Mouse (Mus musculus): ENCODE measurements at regions not wholly inside any gene's neighbourhood (a gene's known extent, or its start where the extent isn't known, plus 50 kb on each side); places are given as distances from the start of the nearest gene placed in this dataset.

DNA sequence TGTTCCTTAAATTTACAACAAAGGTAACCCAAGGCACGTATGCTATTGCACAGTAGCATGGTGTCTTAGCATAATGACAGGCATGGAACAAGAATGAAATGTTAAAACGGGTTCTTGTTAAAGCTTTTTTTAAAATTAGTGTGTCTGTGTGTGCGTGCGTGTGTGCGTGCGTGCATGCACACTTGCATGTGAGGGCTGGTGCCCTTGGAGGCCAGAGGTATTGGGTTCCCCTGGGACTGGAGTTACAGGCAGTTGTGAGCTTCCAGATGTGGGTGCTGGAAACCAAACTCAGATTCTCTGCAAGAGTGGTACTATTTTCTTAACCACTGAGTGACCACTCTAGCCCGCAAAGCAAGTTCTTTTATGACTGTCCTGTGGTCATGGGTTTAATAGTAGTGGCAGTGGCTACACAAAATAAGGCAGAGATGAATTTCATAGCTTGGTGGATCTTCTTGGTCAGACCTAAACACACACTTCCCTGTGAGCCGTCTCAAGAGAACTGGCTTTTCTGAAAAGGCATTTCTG, 59.3 kb upstream of the Dgkg start:
- no peaks in the 10 kb centered on the region for H3K9me3 ChIP-seq
- H3K27ac ChIP-seq, result no peak overlapping the region
- H3K36me3 ChIP-seq (replicated peaks), result no peaks in the 10 kb centered on the region
- WGBS, result 93% methylated on average over 8 of the region's 8 CpGs
- no peak overlapping the region for H3K4me2 ChIP-seq
- peaks cover 6% of the 10 kb centered on the region; the same call in 1 of the 2 replicates for H3K4me1 ChIP-seq
- no peak overlapping the region for H3K9ac ChIP-seq
- H3K4me3 ChIP-seq (replicated peaks), result no peak overlapping the region
- no peaks in the 10 kb centered on the region; the same call in 1 of the 2 replicates for H3K27me3 ChIP-seq
- ATAC-seq (ENCODE audit: low FRiP score), result no peak

- H3K9me3 ChIP-seq, result no peaks in the 10 kb centered on the region
- H3K27ac ChIP-seq, result no peak overlapping the region
- H3K36me3 ChIP-seq (replicated peaks), result no peaks in the 10 kb centered on the region
- H3K4me1 ChIP-seq, result no peaks in the 10 kb centered on the region; the same call in 1 of the 2 replicates
- H3K4me2 ChIP-seq, result no peak overlapping the region
- H3K9ac ChIP-seq, result no peak overlapping the region
- no peak overlapping the region for H3K4me3 ChIP-seq (replicated peaks)
- H3K27me3 ChIP-seq, result no peaks in the 10 kb centered on the region
- no peak for ATAC-seq (ENCODE audit: low FRiP score)
- 94% methylated on average over 2 of the region's 2 CpGs for WGBS
Observed at GRCm38 (mm10) chr16:22714315-22714714, 57.3 kb upstream of the Dgkg start.

DNA sequence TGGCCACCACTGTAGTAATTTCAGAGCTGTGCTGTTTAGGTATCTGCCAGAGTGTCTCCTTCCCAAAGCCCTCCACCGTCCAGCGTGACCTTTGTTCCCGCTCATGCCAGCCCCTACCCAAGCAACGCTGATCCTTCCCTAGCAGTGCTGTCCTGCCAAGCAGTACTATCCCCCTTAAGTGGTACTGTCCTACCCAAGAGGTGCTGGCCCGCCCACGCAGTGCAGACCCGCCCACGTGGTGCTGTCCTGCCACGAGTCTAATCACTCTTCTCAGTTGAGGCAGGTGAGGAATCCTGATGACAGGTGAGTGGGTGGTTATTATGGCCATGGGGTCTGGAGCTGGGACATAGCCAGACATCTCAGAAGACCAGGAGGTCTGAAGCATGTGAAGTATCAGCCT, 51.7 kb upstream of the Dgkg start:
- no peak overlapping the region for H3K9ac ChIP-seq
- H3K9me3 ChIP-seq, result no peaks in the 10 kb centered on the region
- H3K36me3 ChIP-seq (replicated peaks), result no peaks in the 10 kb centered on the region
- H3K27me3 ChIP-seq, result no peaks in the 10 kb centered on the region
- H3K4me2 ChIP-seq, result no peak overlapping the region
- 79% methylated on average over 9 of the region's 9 CpGs for WGBS
- H3K27ac ChIP-seq, result no peak overlapping the region
- no peak overlapping the region for H3K4me3 ChIP-seq (replicated peaks)
- H3K4me1 ChIP-seq, result no peaks in the 10 kb centered on the region
- no peak for ATAC-seq (ENCODE audit: low FRiP score)
